Mouse (Mus musculus) G1E (cell line): Measurements from ENCODE around the gene Bad.

Source experiments
- CTCF ChIP-seq: IDR thresholded peaks from 2 replicates; pipeline ENCODE4 v1.5.1; 2012; ENCODE audit warnings: low read depth, low read length, inconsistent platforms, mixed read lengths
- GATA1 ChIP-seq: IDR thresholded peaks from 2 replicates; pipeline ENCODE4 v1.6.1; 2012; ENCODE audit warnings: borderline replicate concordance, low read length, inconsistent platforms, mixed read lengths
- GATA2 ChIP-seq: IDR thresholded peaks from 2 replicates; pipeline ENCODE4 v1.6.1; 2012; ENCODE audit warnings: low read depth, low read length, inconsistent platforms, borderline replicate concordance
- POLR2AphosphoS5 ChIP-seq: IDR thresholded peaks from 2 replicates; pipeline ENCODE4 v1.6.1; 2012; ENCODE audit warnings: low read depth, low read length, inconsistent platforms; ENCODE audit not compliant: insufficient replicate concordance
- TAL1 ChIP-seq: conservative IDR thresholded peaks from 2 replicates; pipeline ENCODE4 v1.6.1; 2012; ENCODE audit warnings: low read depth, low read length, inconsistent platforms, mixed read lengths

DNA sequence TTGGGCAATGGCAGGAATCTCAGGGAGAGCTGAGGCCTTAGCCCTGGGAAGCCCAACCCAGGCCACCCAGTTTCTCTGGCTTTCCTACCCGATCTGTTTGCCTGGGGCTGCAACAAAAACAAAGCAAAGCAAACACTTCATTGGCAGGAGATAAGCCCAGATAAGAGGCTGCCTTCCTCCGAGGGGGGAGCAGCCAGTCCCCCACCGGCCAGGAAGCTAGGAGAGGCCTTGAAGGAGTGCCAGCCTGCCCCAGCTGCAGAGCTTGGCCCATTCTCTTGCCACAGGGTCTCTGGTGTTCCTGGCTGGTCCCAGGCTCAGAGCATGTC, 11.0 kb downstream of the Bad start:
- no peak for TF ChIP-seq TAL1
- no peak for TF ChIP-seq CTCF
- no peak for TF ChIP-seq GATA2
- TF ChIP-seq GATA1 = no peak
- no peak for TF ChIP-seq POLR2AphosphoS5
